Mouse (Mus musculus) adrenal gland, postnatal 36 days (tissue): Measurements from ENCODE around the gene Cd2. TPM values are rescaled to one million over a fixed set of nuclear protein-coding genes. Genes with fewer than 3 reads are reported as not detected.

Experiments used
- DNase-seq, 2 experiments: peaks; one replicate each; pipeline ENCODE4 v3.0.0; 2021; ENCODE audit warnings: mixed read lengths in 1 of 2
- long read RNA-seq, 2 experiments: library from polyadenylated mRNA; stranded (forward); transcript quantifications; one replicate each; pipeline ENCODE4 v2.0.0; 2021; ENCODE audit warnings: borderline sequencing depth in 2 of 2
- total RNA-seq, 2 experiments: library from RNA; stranded (reverse); gene quantifications; 2 replicates each; pipeline ENCODE4 v1.2.3; 2021

Cd2 gene
- under 1 TPM; 0.53 to 0.63 TPM for total RNA-seq
- long read RNA-seq, experiment 1 = 0 reads
- long read RNA-seq, experiment 2 = 0 reads

DNA sequence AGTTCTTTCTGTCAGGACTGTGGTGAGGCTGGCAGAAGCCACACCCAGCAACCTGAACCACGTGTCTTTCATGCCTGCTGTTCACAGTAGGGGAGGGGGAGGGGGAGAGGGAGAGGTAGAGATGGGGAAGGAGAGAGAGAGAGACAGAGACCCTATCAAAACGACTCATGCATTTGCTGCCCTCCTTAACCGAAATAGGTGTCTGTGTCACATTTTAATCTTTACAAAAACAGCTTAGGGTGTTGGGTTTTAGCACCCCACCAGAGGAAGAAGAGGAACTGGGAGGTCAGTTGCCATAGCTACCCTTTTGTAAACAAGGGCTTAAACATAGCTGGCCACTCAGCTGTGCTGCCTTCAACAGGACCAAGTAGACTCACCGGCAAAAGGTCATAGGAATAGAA, at the start of gene Cd2:
Gene Cd2 (minus strand): TSS at position 29 of the 401 bp plus-strand sequence.
- no peak for DNase-seq

DNA sequence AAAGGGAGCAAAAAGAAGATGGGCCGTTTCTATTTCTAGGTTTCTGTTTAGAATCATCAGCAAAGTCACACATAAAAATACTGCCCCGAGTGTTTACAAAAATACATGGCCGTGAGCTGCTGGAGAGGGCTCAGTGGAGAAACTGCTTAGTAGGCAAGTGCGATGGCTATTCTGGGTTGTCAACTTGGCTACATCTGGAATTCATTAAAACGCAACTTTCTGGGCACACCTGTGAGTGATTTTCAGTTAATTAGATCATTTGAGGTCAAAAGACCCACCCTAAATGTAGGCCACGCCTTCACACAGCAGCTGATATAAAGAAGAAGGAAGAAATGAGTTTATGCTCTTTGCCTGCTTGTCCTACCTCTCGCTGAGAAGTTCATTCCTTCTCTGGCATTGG, 40.9 kb upstream of the Cd2 start:
- DNase-seq = no peak

DNA sequence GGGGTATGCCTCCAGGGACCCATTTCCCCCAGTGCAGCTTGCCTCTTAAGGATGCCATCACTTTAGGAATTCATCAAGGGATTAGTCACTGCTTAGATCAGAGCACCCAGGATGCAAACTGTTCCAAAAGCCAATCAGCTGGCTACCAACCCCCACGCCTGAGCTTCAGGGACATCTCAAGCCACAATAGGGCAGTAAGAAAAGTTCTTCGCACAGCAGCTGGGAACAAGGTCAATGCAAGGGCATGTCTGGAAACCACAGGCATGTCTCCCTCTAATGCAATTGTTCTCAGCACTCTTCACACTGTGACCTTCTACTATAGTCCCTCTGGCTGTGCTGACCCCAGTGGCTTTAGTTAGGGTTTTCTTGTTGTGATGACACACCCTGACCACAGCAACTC, 39.5 kb upstream of the Cd2 start:
- DNase-seq = peak; percentile 15 to 25

DNA sequence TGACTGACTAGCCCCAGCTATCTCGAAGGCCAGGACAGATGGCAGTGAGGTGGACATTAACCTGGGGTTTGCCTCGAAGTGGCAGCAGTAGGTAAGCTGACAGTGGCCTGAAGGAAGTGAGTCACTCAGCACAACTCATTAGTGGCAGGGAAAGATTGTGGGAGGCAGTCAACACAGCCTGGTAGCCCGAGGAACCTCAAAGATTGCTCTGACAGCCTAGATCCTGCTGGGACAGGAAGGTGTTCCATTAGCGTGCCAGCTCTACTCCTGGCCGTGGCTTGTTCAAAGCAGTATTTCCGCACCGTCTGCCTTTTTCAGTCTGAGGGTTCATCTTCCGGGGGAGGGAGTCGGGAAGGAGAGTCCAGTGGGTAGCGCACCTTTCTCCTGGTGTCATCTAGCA, 34.7 kb upstream of the Cd2 start:
- DNase-seq = no peak

DNA sequence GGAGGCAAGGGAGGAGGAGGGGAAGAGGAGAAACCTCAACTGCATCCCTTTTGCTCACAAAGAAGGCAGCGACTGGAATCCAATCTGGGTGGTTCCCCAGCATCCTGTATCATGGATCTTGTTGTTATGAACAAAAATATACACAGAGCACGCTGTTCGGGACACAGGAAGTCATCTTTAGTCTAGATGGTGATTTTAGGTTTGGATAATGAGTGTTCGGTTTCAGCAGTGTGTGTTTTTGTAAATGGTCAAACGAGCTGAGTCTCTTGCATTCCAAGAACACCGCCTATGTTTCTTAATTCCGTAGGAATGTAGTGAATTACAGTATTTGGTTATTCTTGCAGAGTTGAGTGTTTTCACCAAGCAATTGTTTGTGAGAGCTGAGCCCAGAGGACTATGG, 33.1 kb upstream of the Cd2 start:
- no peak for DNase-seq

DNA sequence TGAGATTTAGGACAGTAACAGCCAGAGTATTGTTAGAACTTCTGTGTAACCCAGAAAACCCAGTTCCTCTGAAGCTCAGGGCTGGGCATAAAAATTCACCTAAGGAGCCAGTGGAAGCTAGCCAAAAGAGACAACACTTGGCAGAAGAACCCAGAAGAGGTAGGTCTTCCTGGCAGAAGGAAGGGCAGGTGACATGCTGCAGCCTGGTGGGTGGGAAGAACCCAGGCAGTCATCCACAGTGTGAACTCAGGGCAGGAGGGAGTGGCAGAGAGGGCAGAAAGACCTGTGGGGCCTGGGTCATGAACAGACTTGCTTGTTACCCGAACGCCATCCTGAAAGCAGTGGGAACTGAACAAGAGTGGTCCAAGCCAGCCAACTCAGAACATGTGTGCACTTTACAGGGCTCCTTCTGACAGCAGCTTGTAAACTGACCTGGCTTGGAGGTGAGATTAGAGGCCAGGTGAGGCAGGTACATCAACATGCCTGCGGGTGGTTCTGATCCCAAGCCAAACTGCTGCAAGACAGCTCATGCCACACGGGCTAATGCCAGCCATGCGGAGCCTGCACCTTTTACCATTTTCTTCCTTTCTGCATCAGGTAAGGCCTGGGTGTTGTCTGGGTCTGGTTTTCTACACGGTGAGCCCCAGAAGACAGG, 30.9 kb upstream of the Cd2 start:
- DNase-seq = no peak

DNA sequence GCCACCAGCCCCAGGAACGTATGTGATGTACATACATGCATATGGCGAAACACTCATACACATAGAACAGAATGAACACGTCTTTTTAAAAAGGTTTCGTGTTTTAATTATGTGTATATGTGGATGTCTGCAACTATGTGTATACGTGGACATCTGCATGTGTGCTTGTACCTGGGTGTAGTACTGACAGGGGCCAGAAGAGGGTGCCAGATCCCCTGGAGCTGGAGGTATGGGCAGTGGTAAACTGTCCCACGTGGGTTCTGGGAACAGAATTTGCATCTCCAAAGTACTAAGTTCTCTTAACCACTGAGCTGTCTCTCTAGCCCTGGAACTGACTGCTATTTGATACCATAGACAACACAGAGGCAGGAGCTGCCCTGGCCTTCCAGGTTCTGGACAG, 30.4 kb upstream of the Cd2 start:
- DNase-seq = peak; percentile 6 to 47

DNA sequence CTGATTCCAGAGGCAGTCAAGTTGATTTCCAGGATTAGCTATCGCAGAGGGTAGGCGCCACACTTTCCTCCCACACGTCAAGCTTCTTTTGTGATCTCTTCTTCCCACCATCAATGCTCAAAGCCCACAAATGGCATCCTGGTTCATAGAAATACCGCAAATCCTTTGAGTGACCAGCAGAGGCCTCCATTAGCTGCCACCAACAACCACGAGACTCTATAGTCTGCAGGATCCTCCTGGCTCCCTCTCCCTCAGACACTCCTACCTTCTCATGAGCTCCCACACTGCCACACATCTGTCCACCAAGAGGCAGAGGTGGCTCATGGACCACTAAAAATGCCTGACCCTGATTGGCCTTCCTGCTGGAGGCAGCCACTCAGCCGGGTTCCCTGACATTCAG, 27.2 kb upstream of the Cd2 start:
- DNase-seq = no peak

DNA sequence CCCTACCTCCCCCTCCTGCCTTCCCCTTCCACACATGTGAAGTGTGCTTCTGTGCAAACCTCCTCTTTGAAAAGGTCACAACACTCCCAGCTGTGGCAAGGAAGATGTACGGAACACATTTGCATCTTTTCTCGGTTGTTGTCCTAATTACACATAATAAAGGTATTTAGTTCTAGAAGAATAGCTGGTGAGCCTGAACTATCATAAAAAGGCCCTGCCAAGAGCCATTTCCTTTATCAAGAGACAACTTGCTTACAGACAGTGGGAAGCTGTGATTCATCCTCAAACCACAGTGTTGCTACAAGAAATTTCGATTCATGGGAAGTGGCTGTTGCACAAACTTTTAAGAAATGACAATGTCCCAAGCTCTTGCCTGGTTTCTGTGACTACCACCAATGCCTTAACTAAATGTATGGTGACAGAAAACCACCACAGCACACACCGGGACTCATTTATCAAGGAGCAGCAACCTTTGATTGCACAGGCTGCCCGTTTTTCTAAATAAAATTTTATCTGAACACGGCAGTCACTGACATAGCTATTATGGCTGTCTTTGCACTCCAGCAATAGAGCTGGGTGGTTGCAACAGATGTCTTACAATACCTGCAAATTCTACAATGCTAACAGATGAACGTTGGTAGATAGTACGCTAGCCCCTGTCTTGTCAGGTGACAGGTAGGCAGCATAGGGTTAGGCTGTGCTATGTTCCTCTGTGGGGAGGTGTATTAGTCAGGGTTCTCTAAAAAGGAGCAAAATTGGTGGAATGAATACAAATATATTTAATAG, 25.7 kb upstream of the Cd2 start:
- DNase-seq = no peak

DNA sequence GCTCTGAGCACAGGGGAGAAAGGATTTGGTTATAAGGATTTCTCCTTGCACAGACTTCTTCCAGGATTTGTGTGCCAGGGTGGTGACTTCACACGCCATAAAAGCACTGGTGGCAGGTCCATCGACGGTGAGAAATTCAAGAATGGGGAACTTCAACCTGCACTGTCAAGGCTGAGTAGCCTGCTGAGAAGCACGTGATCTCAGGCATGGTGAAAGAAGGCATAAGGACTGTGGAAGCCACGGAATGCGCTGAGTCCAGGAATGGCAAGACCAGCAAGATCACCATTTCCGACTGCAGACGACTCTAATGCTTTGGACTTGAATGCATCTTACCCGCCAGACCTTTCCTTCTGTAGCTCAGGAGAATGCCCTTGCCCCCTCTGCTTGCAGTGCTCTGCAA, 23.2 kb upstream of the Cd2 start:
- no peak for DNase-seq

DNA sequence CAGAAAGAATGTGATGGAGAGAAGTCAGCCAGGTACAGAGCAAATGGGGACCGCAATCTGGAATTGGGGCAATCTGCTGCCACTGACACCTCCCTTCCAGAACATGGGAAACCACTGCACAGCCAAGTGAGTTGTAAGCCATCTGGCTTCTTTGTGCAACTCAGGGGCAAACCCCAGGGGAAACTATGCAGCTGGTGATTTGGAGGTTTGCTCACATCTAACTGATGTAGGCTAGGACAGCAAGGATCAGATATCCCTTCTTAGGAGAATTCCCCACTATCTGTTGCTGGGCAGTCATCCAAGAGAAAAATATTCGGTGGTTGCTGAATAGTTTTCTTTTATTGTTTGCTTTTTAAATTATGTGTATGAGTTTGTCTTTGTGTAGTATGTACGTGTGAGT, 21.9 kb upstream of the Cd2 start:
- DNase-seq = no peak

DNA sequence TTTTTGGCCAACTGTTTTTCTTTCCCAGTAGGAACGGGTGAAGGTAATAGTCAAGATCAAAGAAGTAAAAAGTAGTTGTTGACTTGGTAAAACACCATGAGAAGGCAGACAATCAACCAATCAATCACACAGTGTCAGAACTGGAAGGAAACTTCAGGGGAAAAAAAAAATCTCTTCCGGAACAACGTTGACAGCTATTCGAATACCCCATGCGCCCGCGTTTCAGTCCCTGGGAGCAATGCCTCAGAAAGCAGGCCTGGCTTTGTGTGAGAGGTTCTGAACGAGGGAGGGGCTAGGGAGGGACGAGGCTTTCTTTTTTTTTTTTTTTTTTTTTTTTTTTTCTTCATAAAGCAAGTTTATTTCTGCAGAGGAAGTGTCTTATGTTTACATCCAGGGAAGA, 18.4 kb upstream of the Cd2 start:
- no peak for DNase-seq

DNA sequence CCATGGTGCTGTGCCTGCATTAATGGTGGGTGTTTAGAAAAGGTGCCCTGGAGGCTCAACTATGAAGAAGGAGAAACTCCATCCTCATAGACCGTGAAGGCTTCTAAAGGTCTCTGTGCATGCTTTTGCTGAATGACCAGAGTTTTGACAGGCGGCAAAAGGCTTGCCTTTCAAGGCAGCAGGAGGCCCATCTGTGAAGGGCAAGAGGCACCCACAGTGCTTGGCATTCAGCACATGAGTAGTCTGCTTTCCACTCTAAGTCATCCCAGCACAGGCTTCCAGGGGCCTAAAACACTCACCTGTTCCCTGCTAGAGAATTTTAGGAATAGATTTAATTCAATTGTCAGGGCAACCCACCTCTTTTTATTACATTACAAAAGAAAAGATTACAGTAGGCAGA, 17.3 kb upstream of the Cd2 start:
- DNase-seq = no peak

DNA sequence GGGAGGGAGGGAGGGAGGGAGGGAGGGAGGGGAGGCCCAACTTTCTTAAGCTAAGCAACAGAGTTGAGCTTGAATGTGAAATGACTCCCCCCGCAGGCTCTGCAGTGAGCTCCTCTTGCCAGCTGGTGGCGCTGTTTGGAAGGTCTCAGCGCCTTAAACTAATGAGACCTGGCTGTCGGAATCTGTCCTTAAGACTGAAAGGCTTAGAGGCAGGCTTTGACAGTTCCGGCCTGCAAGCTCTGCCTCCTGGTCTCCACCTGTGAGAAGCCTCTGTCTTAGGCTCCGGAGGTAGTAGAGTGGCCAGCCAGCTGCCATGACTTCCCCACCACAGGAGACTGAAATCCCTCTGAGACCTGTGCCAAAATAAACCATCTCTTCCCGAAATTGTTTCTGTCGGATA, 16.4 kb upstream of the Cd2 start:
- peak; percentile 71 to 74 for DNase-seq

DNA sequence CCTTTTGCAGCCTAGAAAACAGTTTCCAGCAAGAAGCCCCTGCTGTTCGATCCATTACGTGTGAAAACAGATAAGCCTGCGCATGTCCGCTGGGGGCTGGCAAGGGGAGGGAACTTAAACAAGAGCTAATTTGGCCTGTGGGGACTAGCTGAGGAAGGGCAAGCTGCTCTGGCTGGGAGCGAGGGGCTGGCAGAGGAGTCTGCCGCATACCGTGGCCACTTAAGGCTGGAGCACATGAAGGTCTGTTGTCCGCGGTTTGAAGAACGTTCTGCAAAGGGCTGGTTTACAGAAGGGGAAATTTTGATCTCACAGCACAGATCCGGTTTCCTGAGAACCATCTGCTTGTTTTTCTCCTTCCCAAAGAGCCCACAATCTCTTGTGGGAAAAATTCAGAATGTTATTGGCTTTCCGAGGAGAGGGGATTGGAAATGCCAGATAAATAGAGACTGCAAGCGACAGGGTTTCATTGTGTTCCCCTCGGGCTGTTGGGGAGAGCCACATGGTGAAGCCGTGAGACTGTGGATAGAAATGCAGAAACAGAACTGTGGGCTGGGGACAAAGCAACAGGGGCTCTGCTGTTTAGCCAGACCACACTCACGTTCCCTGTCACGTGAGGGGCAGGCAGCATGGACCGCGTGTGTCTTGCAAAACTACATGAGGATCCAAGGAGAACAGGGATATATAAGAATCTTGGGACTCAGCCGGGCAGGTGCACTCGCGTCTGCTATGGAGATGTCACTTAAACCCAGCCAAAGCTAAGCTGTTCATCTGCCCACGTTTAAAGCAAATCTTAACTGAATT, 12.7 kb upstream of the Cd2 start:
- DNase-seq = no peak

DNA sequence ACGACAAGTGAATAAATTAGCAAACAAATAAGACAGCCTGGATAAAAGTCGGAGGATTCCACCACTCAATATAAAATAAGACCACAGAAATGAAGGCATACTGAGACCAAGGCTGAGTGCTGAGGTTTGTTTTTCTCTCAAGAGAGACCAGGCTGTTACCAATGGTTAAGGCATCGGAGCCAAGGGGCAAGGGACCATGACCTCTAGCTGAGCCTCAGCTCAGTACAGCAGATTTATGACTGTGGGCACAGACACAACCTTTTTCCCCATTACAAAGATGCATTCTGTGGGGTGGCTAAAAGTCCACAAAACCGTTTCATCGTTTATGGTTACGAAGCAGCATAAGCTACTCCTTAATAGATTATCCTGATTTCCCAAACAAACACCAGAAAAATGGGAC, 11.9 kb upstream of the Cd2 start:
- peak; percentile 70 to 73 for DNase-seq

DNA sequence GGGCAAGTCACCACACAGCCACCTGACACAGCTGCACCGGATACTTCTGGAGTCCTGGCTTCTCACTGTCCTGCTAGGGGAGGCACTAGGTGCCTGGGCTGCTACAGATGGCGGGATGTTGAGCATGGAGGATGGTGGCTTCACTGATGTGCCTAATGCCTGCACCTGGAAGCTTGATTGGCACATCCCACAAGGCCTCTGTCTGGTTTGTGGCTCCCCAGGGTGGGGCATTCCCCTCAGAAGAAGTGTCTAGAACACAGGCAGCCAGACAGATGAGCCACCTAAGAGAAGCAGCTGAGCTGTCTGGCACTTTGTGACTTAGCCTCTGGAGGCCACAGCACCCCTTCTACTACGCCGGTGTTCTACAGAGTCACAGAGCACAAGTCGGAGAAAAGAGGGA, 9.5 kb upstream of the Cd2 start:
- DNase-seq = no peak

DNA sequence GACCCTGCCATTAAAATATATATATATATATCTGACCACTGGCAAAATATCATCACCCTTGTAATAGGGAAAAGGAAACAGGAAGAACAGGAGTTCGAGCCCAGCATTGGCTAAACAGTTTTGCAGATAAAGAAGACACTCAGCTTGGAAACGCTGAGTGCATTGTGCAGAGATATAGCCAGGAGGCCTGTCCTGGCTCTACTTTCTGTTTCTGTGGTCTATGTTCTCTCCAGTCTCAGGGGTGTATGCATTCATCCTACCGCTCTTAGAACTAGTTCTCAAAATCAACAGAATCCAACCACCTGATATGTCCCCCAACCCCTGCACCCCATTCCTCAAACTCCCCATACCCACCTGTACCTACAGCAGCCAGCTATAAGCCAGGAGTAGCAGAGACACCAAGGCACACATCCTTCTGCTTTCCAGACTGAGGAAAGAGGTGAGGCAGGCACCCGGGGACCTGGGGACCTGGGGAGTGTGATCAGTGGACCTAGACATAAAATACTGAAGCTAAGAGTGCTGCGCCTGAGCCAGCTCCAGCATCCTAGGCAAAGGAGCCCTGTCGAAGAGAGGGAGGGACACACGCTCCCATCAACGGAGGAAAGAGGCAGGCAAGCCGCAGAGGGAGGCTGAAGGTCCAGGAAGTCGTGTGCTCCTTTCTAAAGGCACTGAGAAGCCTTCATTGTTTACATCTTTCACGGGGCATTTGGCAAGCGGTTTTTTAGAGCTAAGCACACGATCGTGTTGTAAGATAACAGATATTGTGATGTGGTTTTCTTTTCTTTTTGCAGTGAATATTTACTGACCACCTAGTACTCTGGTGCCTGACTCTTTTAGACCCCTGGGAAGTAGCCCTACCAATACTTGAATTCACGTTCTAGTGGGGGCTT, 8.4 kb upstream of the Cd2 start:
- DNase-seq = no peak

DNA sequence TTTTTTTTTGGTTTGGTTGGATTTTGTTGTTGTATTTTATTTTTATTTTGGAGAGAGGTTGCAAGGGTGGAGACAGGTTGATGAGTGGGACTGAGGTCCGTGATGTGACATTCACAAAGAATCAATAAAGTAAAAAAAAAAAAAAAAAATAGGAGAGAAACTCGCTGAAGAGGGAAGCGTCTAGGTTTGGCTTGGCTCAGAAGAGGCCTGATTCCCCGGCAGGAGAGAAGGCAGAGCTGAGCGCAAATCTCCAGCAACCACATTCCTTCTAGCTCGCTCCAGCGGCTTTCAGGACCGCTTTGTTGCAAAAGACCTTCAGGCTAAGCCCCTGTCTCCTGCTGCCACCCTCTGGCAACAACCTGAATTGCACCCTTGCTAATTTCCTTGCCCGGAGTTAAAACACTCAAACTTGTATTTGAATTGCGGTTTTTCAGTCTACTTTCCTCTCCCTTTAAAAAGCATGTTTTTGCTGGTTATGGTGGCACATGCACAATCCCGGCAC, 7.7 kb upstream of the Cd2 start:
- peak; percentile 91 for DNase-seq

DNA sequence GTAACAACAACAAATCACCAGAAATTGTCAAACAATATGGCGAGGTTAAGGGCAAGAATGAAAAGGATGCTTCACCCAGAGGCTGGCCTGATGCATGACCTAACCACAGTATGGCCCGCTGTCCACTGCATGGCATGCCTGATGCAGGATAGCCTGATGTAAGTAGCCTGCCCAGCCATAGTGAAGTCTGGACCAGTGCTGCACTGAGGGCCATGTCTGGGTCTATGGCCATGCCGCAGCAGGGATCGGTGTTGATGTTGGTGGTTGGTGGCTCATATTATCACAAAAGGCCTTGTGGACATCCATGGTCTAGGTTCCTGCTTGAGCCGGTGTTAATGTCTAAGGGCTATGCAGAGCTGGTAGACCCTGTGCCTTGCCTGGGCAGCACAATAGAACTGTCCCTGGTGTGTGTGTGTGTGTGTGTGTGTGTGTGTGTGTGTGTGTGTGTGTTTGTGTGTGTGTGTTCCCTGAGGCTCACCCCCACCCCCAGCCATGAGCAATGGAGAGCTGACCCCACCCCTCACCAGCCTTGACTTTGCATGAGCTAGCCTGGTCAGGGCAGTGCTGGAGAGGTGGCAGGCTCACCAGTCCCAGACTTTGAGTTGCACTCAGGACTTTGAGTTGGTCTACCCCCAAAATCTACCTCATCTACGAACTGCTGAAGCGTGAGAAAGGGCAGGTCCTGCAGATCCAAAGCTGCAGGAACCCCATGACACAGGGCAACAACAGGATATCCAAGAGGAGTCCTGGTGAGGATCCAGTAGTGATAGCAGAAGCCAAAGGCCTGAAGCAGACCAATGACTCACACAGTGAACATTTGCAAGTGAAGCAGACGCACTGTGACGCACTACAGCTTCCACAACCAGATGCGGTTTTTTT, 7.0 kb upstream of the Cd2 start:
- peak; percentile 49 to 53 for DNase-seq
